Mouse (Mus musculus): ENCODE measurements around the gene Atxn1. TPM values are rescaled to one million over a fixed set of nuclear protein-coding genes. Genes with fewer than 3 reads are reported as not detected.
A peak's percentile ranks its signal among the peaks of the same experiment; 100 is the strongest.

Atxn1 gene
- polyA plus RNA-seq, 1 experiment from 2014 or later, result 7.4 TPM

- WGBS, result 82% methylated on average over 4 of the region's 4 CpGs
- H3K9me3 ChIP-seq (ENCODE audit: control insufficient read depth, low read length), result no peaks in the 10 kb centered on the region
- no peak for ATAC-seq (ENCODE audit: insufficient number of reproducible peaks, insufficient read depth, low FRiP score, low read depth)
- H3K27me3 ChIP-seq (ENCODE audit: control insufficient read depth, insufficient read depth, low read length), result no peaks in the 10 kb centered on the region
- no peaks in the 10 kb centered on the region for H3K36me3 ChIP-seq (ENCODE audit: control insufficient read depth, insufficient read depth, low read length)
- no peak overlapping the region for H3K4me2 ChIP-seq (ENCODE audit: low read length)
- H3K4me3 ChIP-seq (ENCODE audit: control insufficient read depth in 1 of 2, insufficient read depth in 1 of 2, low read depth in 1 of 2, low read length in 2 of 2), result no peak overlapping the region
- H3K9ac ChIP-seq (ENCODE audit: low read length), result no peak overlapping the region
- H3K27ac ChIP-seq (replicated peaks in 1 of 2; ENCODE audit: control insufficient read depth in 1 of 2, insufficient read depth in 1 of 2, low read depth in 2 of 2, low read length in 2 of 2), result no peak overlapping the region
- peaks cover 0 to 7% of the 10 kb centered on the region in 2 experiments; a peak in 2 of 4 replicates for H3K4me1 ChIP-seq (ENCODE audit: control insufficient read depth in 2 of 2, insufficient read depth in 2 of 2, low read length in 2 of 2)
These were observed 3.4 kb upstream of the Atxn1 start for GRCm38 (mm10) chr13:45968206-45968605.

GRCm38 (mm10) chr13:45967371-45967770 lies 2.6 kb upstream of the Atxn1 start:
- Histone ChIP-seq H3K27ac (replicated peaks in 1 of 2; ENCODE audit: control insufficient read depth in 1 of 2, insufficient read depth in 1 of 2, low read depth in 2 of 2, low read length in 2 of 2) (no peak overlapping the region), H3K27me3 (ENCODE audit: control insufficient read depth, insufficient read depth, low read length) (no peaks in the 10 kb centered on the region), H3K36me3 (ENCODE audit: control insufficient read depth, insufficient read depth, low read length) (no peaks in the 10 kb centered on the region), H3K4me2 (ENCODE audit: low read length) (no peak overlapping the region), H3K9me3 (ENCODE audit: control insufficient read depth, low read length) (no peaks in the 10 kb centered on the region), H3K4me3 (ENCODE audit: control insufficient read depth in 1 of 2, insufficient read depth in 1 of 2, low read depth in 1 of 2, low read length in 2 of 2) (no peak overlapping the region), H3K4me1 (ENCODE audit: control insufficient read depth in 2 of 2, insufficient read depth in 2 of 2, low read length in 2 of 2) (peaks cover 0 to 13% of the 10 kb centered on the region in 2 experiments; a peak in 2 of 4 replicates), H3K9ac (ENCODE audit: low read length) (no peak overlapping the region)
- no peak for ATAC-seq (ENCODE audit: insufficient number of reproducible peaks, insufficient read depth, low FRiP score, low read depth)
- 56% methylated on average over 3 of the region's 3 CpGs for WGBS

- Histone ChIP-seq H3K9ac (ENCODE audit: low read length) (peak overlapping the region; percentile 98), H3K4me2 (ENCODE audit: low read length) (peak overlapping the region; percentile 98), H3K36me3 (ENCODE audit: control insufficient read depth, insufficient read depth, low read length) (no peaks in the 10 kb centered on the region), H3K27me3 (ENCODE audit: control insufficient read depth, insufficient read depth, low read length) (no peaks in the 10 kb centered on the region), H3K27ac (replicated peaks in 1 of 2; ENCODE audit: control insufficient read depth in 1 of 2, insufficient read depth in 1 of 2, low read depth in 2 of 2, low read length in 2 of 2) (peak overlapping the region; percentile 15 to 52; a peak in 3 of 4 replicates), H3K4me1 (ENCODE audit: control insufficient read depth in 2 of 2, insufficient read depth in 2 of 2, low read length in 2 of 2) (peaks cover 3 to 21% of the 10 kb centered on the region in 2 experiments; a peak in 3 of 4 replicates), H3K4me3 (ENCODE audit: control insufficient read depth in 1 of 2, insufficient read depth in 1 of 2, low read depth in 1 of 2, low read length in 2 of 2) (peak overlapping the region; percentile 25 to 96), H3K9me3 (ENCODE audit: control insufficient read depth, low read length) (no peaks in the 10 kb centered on the region)
- WGBS, result 2% methylated on average over 14 of the region's 14 CpGs
- ATAC-seq (ENCODE audit: insufficient number of reproducible peaks, insufficient read depth, low FRiP score, low read depth), result no peak
These were observed 1.8 kb upstream of the Atxn1 start for GRCm38 (mm10) chr13:45966586-45966985.

- Histone ChIP-seq H3K9ac (ENCODE audit: low read length) (peak overlapping the region; percentile 98), H3K27ac (replicated peaks in 1 of 2; ENCODE audit: control insufficient read depth in 1 of 2, insufficient read depth in 1 of 2, low read depth in 2 of 2, low read length in 2 of 2) (peak overlapping the region; percentile 86 to 96), H3K9me3 (ENCODE audit: control insufficient read depth, low read length) (no peaks in the 10 kb centered on the region), H3K4me1 (ENCODE audit: control insufficient read depth in 2 of 2, insufficient read depth in 2 of 2, low read length in 2 of 2) (peaks cover 3 to 27% of the 10 kb centered on the region in 2 experiments; a peak in 3 of 4 replicates), H3K4me2 (ENCODE audit: low read length) (peak overlapping the region; percentile 98), H3K36me3 (ENCODE audit: control insufficient read depth, insufficient read depth, low read length) (no peaks in the 10 kb centered on the region), H3K4me3 (ENCODE audit: control insufficient read depth in 1 of 2, insufficient read depth in 1 of 2, low read depth in 1 of 2, low read length in 2 of 2) (peak overlapping the region; percentile 57 to 96), H3K27me3 (ENCODE audit: control insufficient read depth, insufficient read depth, low read length) (no peaks in the 10 kb centered on the region)
- ATAC-seq (ENCODE audit: insufficient number of reproducible peaks, insufficient read depth, low FRiP score, low read depth), result no peak
- under 1% methylated on average over 41 of the region's 41 CpGs for WGBS
These were observed 1.0 kb upstream of the Atxn1 start for GRCm38 (mm10) chr13:45965594-45966432.

- peaks cover 3 to 36% of the 10 kb centered on the region in 2 experiments; a peak in 3 of 4 replicates for H3K4me1 ChIP-seq (ENCODE audit: control insufficient read depth in 2 of 2, insufficient read depth in 2 of 2, low read length in 2 of 2)
- WGBS, result under 1% methylated on average over 36 of the region's 39 CpGs
- H3K4me2 ChIP-seq (ENCODE audit: low read length), result peak overlapping the region; percentile 98
These were observed 416 bp downstream of the Atxn1 start for GRCm38 (mm10) chr13:45964331-45964852.

GRCm38 (mm10) chr13:45963497-45964330 lies 1.1 kb downstream of the Atxn1 start:
- peaks cover 3 to 38% of the 10 kb centered on the region in 2 experiments; a peak in 3 of 4 replicates for H3K4me1 ChIP-seq (ENCODE audit: control insufficient read depth in 2 of 2, insufficient read depth in 2 of 2, low read length in 2 of 2)
- peak overlapping the region; percentile 98 for H3K9ac ChIP-seq (ENCODE audit: low read length)
- no peaks in the 10 kb centered on the region for H3K36me3 ChIP-seq (ENCODE audit: control insufficient read depth, insufficient read depth, low read length)
- WGBS, result 0% methylated on average over 79 of the region's 95 CpGs
- no peaks in the 10 kb centered on the region for H3K9me3 ChIP-seq (ENCODE audit: control insufficient read depth, low read length)
- H3K4me2 ChIP-seq (ENCODE audit: low read length), result peak overlapping the region; percentile 98
- H3K27me3 ChIP-seq (ENCODE audit: control insufficient read depth, insufficient read depth, low read length), result no peaks in the 10 kb centered on the region
- H3K27ac ChIP-seq (replicated peaks in 1 of 2; ENCODE audit: control insufficient read depth in 1 of 2, insufficient read depth in 1 of 2, low read depth in 2 of 2, low read length in 2 of 2), result peak overlapping the region; percentile 95 to 96
- H3K4me3 ChIP-seq (ENCODE audit: control insufficient read depth in 1 of 2, insufficient read depth in 1 of 2, low read depth in 1 of 2, low read length in 2 of 2), result peak overlapping the region; percentile 96 to 97
- ATAC-seq (ENCODE audit: insufficient number of reproducible peaks, insufficient read depth, low FRiP score, low read depth), result peak; percentile 57

More at GRCm38 (mm10) chr13:45964331-45964852, 416 bp downstream of the Atxn1 start:
- Histone ChIP-seq H3K27me3 (ENCODE audit: control insufficient read depth, insufficient read depth, low read length) (no peaks in the 10 kb centered on the region), H3K36me3 (ENCODE audit: control insufficient read depth, insufficient read depth, low read length) (no peaks in the 10 kb centered on the region), H3K27ac (replicated peaks in 1 of 2; ENCODE audit: control insufficient read depth in 1 of 2, insufficient read depth in 1 of 2, low read depth in 2 of 2, low read length in 2 of 2) (peak overlapping the region; percentile 95 to 96), H3K9ac (ENCODE audit: low read length) (peak overlapping the region; percentile 98), H3K9me3 (ENCODE audit: control insufficient read depth, low read length) (no peaks in the 10 kb centered on the region), H3K4me3 (ENCODE audit: control insufficient read depth in 1 of 2, insufficient read depth in 1 of 2, low read depth in 1 of 2, low read length in 2 of 2) (peak overlapping the region; percentile 96 to 97)
- 0 out of 2 replicates have a peak, but pooled peaks have one; percentile 20 for ATAC-seq (ENCODE audit: insufficient number of reproducible peaks, insufficient read depth, low FRiP score, low read depth)

GRCm38 (mm10) chr13:45962776-45963175 lies 2.0 kb downstream of the Atxn1 start:
- Histone ChIP-seq H3K4me2 (ENCODE audit: low read length) (peak overlapping the region; percentile 98), H3K27ac (replicated peaks in 1 of 2; ENCODE audit: control insufficient read depth in 1 of 2, insufficient read depth in 1 of 2, low read depth in 2 of 2, low read length in 2 of 2) (peak overlapping the region in 1 of 2 experiments; percentile 96; a peak in 2 of 4 replicates), H3K27me3 (ENCODE audit: control insufficient read depth, insufficient read depth, low read length) (no peaks in the 10 kb centered on the region), H3K4me3 (ENCODE audit: control insufficient read depth in 1 of 2, insufficient read depth in 1 of 2, low read depth in 1 of 2, low read length in 2 of 2) (peak overlapping the region; percentile 96 to 97; a peak in 3 of 4 replicates), H3K36me3 (ENCODE audit: control insufficient read depth, insufficient read depth, low read length) (no peaks in the 10 kb centered on the region), H3K9ac (ENCODE audit: low read length) (peak overlapping the region; percentile 98), H3K4me1 (ENCODE audit: control insufficient read depth in 2 of 2, insufficient read depth in 2 of 2, low read length in 2 of 2) (peaks cover 3 to 38% of the 10 kb centered on the region in 2 experiments; a peak in 3 of 4 replicates), H3K9me3 (ENCODE audit: control insufficient read depth, low read length) (no peaks in the 10 kb centered on the region)
- no peak for ATAC-seq (ENCODE audit: insufficient number of reproducible peaks, insufficient read depth, low FRiP score, low read depth)
- 5% methylated on average over 5 of the region's 5 CpGs for WGBS
